ENCODE assay signal across 22 mouse cellular contexts in the genomic region with DNA sequence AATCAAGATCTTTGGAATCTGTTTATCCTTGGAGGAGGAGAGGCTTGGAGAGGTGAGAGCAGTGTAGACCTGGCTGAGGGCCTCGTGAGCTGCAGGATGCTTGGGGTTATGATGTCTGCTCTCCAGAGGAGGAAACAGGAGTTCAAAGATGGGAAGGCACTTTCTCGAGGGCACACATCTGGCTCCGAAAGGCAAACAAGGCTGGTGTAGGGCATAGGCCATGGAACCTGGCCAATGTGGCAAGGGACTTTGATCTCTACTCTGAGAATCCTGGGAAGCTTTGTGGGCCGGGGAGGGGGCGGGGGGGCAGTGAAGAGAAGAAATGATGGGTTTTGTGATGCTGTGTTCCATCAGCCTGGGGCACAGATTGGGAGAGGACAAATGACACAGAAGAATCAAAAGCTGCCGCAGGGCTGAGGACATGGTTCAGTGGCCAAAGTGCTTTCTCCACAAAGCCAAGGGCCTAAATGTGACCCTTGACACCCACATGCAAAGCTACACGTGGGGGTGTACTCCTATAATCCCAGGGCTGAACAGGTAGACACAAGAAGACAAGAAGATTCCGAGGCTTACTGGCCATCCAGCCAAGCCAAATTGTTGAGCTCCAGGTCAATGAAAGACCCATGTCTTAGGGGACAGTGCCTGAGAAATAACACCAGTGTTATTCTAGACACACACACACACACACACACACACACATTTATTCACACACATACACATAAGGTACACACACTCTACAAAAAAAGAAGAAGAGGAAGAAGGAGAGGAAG. TPM values are rescaled to one million over a fixed set of nuclear protein-coding genes. Genes with fewer than 3 reads are reported as not detected.
A peak's percentile ranks its signal among the peaks of the same experiment; 100 is the strongest.
DNase-seq lines count a peak whose midpoint lies in the region; ATAC-seq and TF ChIP-seq lines count a peak whose summit lies in the region.
"Had no signal": no experiment of that assay in that cellular context is flagged by ENCODE, and none has a peak within 500 bp of the region (broad histone marks: within the 10 kb centered on the region; RNA-seq: fewer than 3 reads in every experiment).

No protein-coding gene starts in this region.

- no peaks in the 10 kb centered on the region for H3K36me3 ChIP-seq in midbrain, embryonic 11.5 days (ENCODE audit: control insufficient read depth, insufficient read depth, low read length)
- H3K36me3 ChIP-seq in midbrain, embryonic 14.5 days (ENCODE audit: control insufficient read depth, insufficient read depth, low read length), result no peaks in the 10 kb centered on the region
- H3K36me3 ChIP-seq: hindbrain, embryonic 13.5 days; liver, embryonic 13.5 days; lung, embryonic 15.5 days had no signal

- H3K27ac ChIP-seq in midbrain, embryonic 11.5 days (ENCODE audit: low read depth, low read length), result no peak overlapping the region
- no peak overlapping the region for H3K27ac ChIP-seq in midbrain, embryonic 14.5 days (replicated peaks; ENCODE audit: low read depth, low read length)
- H3K27ac ChIP-seq in layer of hippocampus, adult 2 months, result no peak overlapping the region
- no peak overlapping the region for H3K27ac ChIP-seq in gastrocnemius, adult 2 months
- H3K27ac ChIP-seq: hindbrain, embryonic 13.5 days; liver, embryonic 13.5 days had no signal

- H3K4me3 ChIP-seq in midbrain, embryonic 11.5 days (ENCODE audit: low read depth, low read length), result no peak overlapping the region
- H3K4me3 ChIP-seq in midbrain, embryonic 14.5 days (replicated peaks; ENCODE audit: low read depth, low read length), result no peak overlapping the region
- H3K4me3 ChIP-seq in layer of hippocampus, adult 2 months, result no peak overlapping the region
- no peak overlapping the region for H3K4me3 ChIP-seq in gastrocnemius, adult 2 months
- H3K4me3 ChIP-seq: hindbrain, embryonic 13.5 days; liver, embryonic 13.5 days; lung, embryonic 15.5 days had no signal

- intact Hi-C loops in gastrocnemius, adult 2 months (cut with DNase I), result loop anchor here (10.0 kb wide), 1 partner anchor 198 kb away; the partner anchor contains the start of gene Rad18

- H3K9me3 ChIP-seq in midbrain, embryonic 11.5 days (ENCODE audit: control insufficient read depth, low read length), result no peaks in the 10 kb centered on the region
- no peaks in the 10 kb centered on the region for H3K9me3 ChIP-seq in midbrain, embryonic 14.5 days (ENCODE audit: control insufficient read depth, low read length)
- H3K9me3 ChIP-seq: hindbrain, embryonic 13.5 days; liver, embryonic 13.5 days; lung, embryonic 15.5 days had no signal

- H3K4me2 ChIP-seq in midbrain, embryonic 11.5 days, result no peak overlapping the region
- no peak overlapping the region for H3K4me2 ChIP-seq in midbrain, embryonic 14.5 days (ENCODE audit: low read length)
- H3K4me2 ChIP-seq: hindbrain, embryonic 13.5 days; liver, embryonic 13.5 days; lung, embryonic 15.5 days had no signal

- WGBS in midbrain, embryonic 11.5 days, result 69% methylated on average over 8 of the region's 8 CpGs
- WGBS in midbrain, embryonic 14.5 days, result 57% methylated on average over 8 of the region's 8 CpGs

- peaks cover 9% of the 10 kb centered on the region for H3K27me3 ChIP-seq in midbrain, embryonic 11.5 days (ENCODE audit: control insufficient read depth, insufficient read depth, low read length)
- H3K27me3 ChIP-seq in midbrain, embryonic 14.5 days (ENCODE audit: control insufficient read depth, insufficient read depth, low read length), result no peaks in the 10 kb centered on the region; the same call in 1 of the 2 replicates
- H3K27me3 ChIP-seq: lung, embryonic 15.5 days had no signal

- no peak for TF ChIP-seq CTCF in layer of hippocampus, adult 2 months (conservative IDR thresholded peaks at IDR 0.05)
- TF ChIP-seq CTCF in gastrocnemius, adult 2 months (IDR thresholded peaks at IDR 0.05), result no peak

- no peak for ATAC-seq in midbrain, embryonic 11.5 days (ENCODE audit: low FRiP score)
- ATAC-seq in midbrain, embryonic 14.5 days (ENCODE audit: low FRiP score, low TSS enrichment), result no peak
- ATAC-seq: activated CD4-positive, CD25-positive, alpha-beta regulatory T cell, adult 4 months; forebrain, postnatal 0 days had no signal

- no peaks in the 10 kb centered on the region for H3K4me1 ChIP-seq in midbrain, embryonic 11.5 days (ENCODE audit: control insufficient read depth, insufficient read depth, low read length)
- H3K4me1 ChIP-seq in midbrain, embryonic 14.5 days (ENCODE audit: control insufficient read depth, insufficient read depth, low read length), result no peaks in the 10 kb centered on the region
- H3K4me1 ChIP-seq: hindbrain, embryonic 13.5 days; liver, embryonic 13.5 days had no signal

- DNase-seq in adrenal gland, postnatal 14 days, result peak; percentile 35
- DNase-seq in adrenal gland, postnatal 36 days, result no peak
- DNase-seq in midbrain, embryonic 11.5 days (ENCODE audit: low spot score, missing footprints), result peak; percentile 77
- DNase-seq in midbrain, embryonic 14.5 days, result no peak
- peak; percentile 70 for DNase-seq in kidney, postnatal 14 days
- DNase-seq in left cerebral cortex, adult 18-20 months (ENCODE audit: low spot score in 2 of 2), result no peak
- DNase-seq in layer of hippocampus, adult 2 months (ENCODE audit: low spot score in 2 of 2), result no peak
- no peak for DNase-seq in gastrocnemius, adult 2 months
- DNase-seq: adrenal gland, postnatal 10 days; cerebellum, adult 9-10 months; forebrain, postnatal 0 days; gastrocnemius, postnatal 25 days; layer of hippocampus, adult 9-11 months; left cerebral cortex, postnatal 4 days; liver, embryonic 13.5 days; lung, postnatal 4 days; thymus, adult 2 months had no signal

- no peak overlapping the region for H3K9ac ChIP-seq in midbrain, embryonic 11.5 days (ENCODE audit: low read length)
- H3K9ac ChIP-seq in midbrain, embryonic 14.5 days (replicated peaks; ENCODE audit: low read length), result no peak overlapping the region
- H3K9ac ChIP-seq: forebrain, postnatal 0 days; hindbrain, embryonic 13.5 days; liver, embryonic 13.5 days; lung, embryonic 15.5 days had no signal

RNA-seq across cellular contexts. Expression of gene Oxtr, which starts 6.7 kb away (rescaled TPM):
- 63.3 and 80.2 TPM in 2 replicates for total RNA-seq in adrenal gland, postnatal 14 days (2021)
- 100 to 1,000 TPM in 1 of 2 experiments, 10 to 100 TPM in 1; 17.8 to 330 TPM for total RNA-seq in adrenal gland, postnatal 36 days (2021)
- polyA plus RNA-seq in midbrain, embryonic 11.5 days (2014; fragmentation: Nextera tagmentation; extraction: Ambion mirVana), result 0.11 and 0.26 TPM in 2 replicates
- polyA plus RNA-seq in midbrain, embryonic 14.5 days (2014; fragmentation: Nextera tagmentation; extraction: Ambion mirVana), result 0.64 and 1.1 TPM in 2 replicates
- total RNA-seq in left cerebral cortex, adult 18-20 months (2021), result 1 to 10 TPM; 5.8 TPM
- total RNA-seq in layer of hippocampus, adult 2 months (2021), result 1 to 10 TPM; 5.5 to 6.9 TPM
- total RNA-seq in gastrocnemius, adult 2 months (2021), result under 1 TPM; 0.05 to 0.25 TPM
- polyA plus RNA-seq: activated CD4-positive, CD25-positive, alpha-beta regulatory T cell, adult 4 months; liver, embryonic 13.5 days had no signal

RNA-seq across cellular contexts. Expression of gene Cav3, which starts 37.2 kb away (rescaled TPM):
- not detected in 2 replicates for total RNA-seq in adrenal gland, postnatal 14 days (2021)
- total RNA-seq in adrenal gland, postnatal 36 days (2021), result not detected
- polyA plus RNA-seq in midbrain, embryonic 11.5 days (2014; fragmentation: Nextera tagmentation; extraction: Ambion mirVana), result 0.11 TPM in 1 of 2 replicates, not detected in the other
- polyA plus RNA-seq in midbrain, embryonic 14.5 days (2014; fragmentation: Nextera tagmentation; extraction: Ambion mirVana), result not detected in 2 replicates
- not detected for total RNA-seq in left cerebral cortex, adult 18-20 months (2021)
- total RNA-seq in layer of hippocampus, adult 2 months (2021), result under 1 TPM; 0.52 to 0.74 TPM
- total RNA-seq in gastrocnemius, adult 2 months (2021), result 10 to 100 TPM; 65.6 to 68.2 TPM
- total RNA-seq: common myeloid progenitor, adult 5-6 weeks; forebrain, postnatal 0 days; left cerebral cortex, postnatal 4 days; midbrain, postnatal 0 days had no signal
- polyA plus RNA-seq: activated CD4-positive, CD25-positive, alpha-beta regulatory T cell, adult 4 months; midbrain, postnatal 0 days had no signal

Comparison
In these comparisons a context has a peak if more than half of its experiments do, and no peak if none do; other contexts are left out.
1. DNase-seq: peak in adrenal gland, postnatal 14 days (single experiment), midbrain, embryonic 11.5 days (single experiment) and kidney, postnatal 14 days (single experiment); none in adrenal gland, postnatal 36 days (0 of 2), midbrain, embryonic 14.5 days (single experiment), left cerebral cortex, adult 18-20 months (0 of 2), layer of hippocampus, adult 2 months (0 of 2) and gastrocnemius, adult 2 months (single experiment).
2. RNA of gene Oxtr, which starts 6.7 kb away (total RNA-seq): 17.8 to 330 TPM in adrenal gland, postnatal 36 days, 63.3 to 80.2 TPM in adrenal gland, postnatal 14 days, 5.5 to 6.9 TPM in layer of hippocampus, adult 2 months and 5.8 TPM in left cerebral cortex, adult 18-20 months; 0.05 to 0.25 TPM in gastrocnemius, adult 2 months; every median in the first group is over 4 times any median in the second.
3. RNA of gene Cav3, which starts 37.2 kb away (total RNA-seq): 65.6 to 68.2 TPM in gastrocnemius, adult 2 months; 0.52 to 0.74 TPM in layer of hippocampus, adult 2 months, not detected in left cerebral cortex, adult 18-20 months, not detected in adrenal gland, postnatal 14 days and not detected in adrenal gland, postnatal 36 days; every median in the first group is over 10 times any median in the second.